Mouse (Mus musculus) midbrain, embryonic 12.5 days (tissue): ENCODE measurements around the gene Unc5c. TPM values are rescaled to one million over a fixed set of nuclear protein-coding genes. Genes with fewer than 3 reads are reported as not detected.

Source experiments
- ATAC-seq: fragments of 200-750 bp; cut with Nextera tagmentation; 2 replicates; pipeline ENCODE4 v1.8.0; 2017; ENCODE audit warnings: low read depth, moderate TSS enrichment, moderate library complexity; ENCODE audit not compliant: low FRiP score
- H3K27ac ChIP-seq: fragments of 300-500 bp; sonication (generic); replicated peaks from 2 replicates; pipeline ENCODE4 v1.5.1; 2016; ENCODE audit warnings: mild to moderate bottlenecking
- H3K27me3 ChIP-seq: fragments of 300-500 bp; sonication (generic); 2 replicates; pipeline ENCODE4 v1.6.1; 2016; ENCODE audit warnings: mild to moderate bottlenecking
- H3K36me3 ChIP-seq: fragments of 300-500 bp; sonication (generic); 2 replicates; pipeline ENCODE4 v1.6.1; 2016
- H3K4me1 ChIP-seq: fragments of 300-500 bp; sonication (generic); 2 replicates; pipeline ENCODE4 v1.6.1; 2016
- H3K4me2 ChIP-seq: fragments of 300-500 bp; sonication (generic); replicated peaks from 2 replicates; pipeline ENCODE4 v1.6.1; 2016; ENCODE audit warnings: mild to moderate bottlenecking, moderate library complexity
- H3K4me3 ChIP-seq: fragments of 300-500 bp; sonication (generic); 2 replicates; pipeline ENCODE4 v1.5.1; 2016; ENCODE audit warnings: mild to moderate bottlenecking
- H3K9ac ChIP-seq: fragments of 300-500 bp; sonication (generic); replicated peaks from 2 replicates; pipeline ENCODE4 v1.6.1; 2016; ENCODE audit warnings: mild to moderate bottlenecking, moderate library complexity
- H3K9me3 ChIP-seq: fragments of 300-500 bp; sonication (generic); 2 replicates; pipeline ENCODE4 v1.6.1; 2016; ENCODE audit warnings: mild to moderate bottlenecking
- WGBS: fragments of 180-500 bp; shearing (Covaris S2); methylation state at CpG from one replicate; pipeline ENCODE4 v1.1.7; 2016; 5-methylcytosine and 5-hydroxymethylcytosine counted together
- polyA plus RNA-seq: library from polyadenylated mRNA; unstranded; fragments of >200 nt; fragmentation: Nextera tagmentation; extraction: Ambion mirVana; gene quantifications from 2 replicates; pipeline ENCODE4 v1.2.1, GENCODE M21; 2016

Gene Unc5c
- polyA plus RNA-seq, 1 experiment from 2014 or later = 12.8 TPM

GRCm38 (mm10) chr3:141616718-141617117, 151.7 kb downstream of the Unc5c start:
- H3K9ac ChIP-seq = no peak overlapping the region
- no peak overlapping the region for H3K27ac ChIP-seq
- 81% methylated on average over 1 of the region's 1 CpGs for WGBS
- H3K36me3 ChIP-seq = no peaks in the 10 kb centered on the region
- no peak overlapping the region for H3K4me2 ChIP-seq
- no peaks in the 10 kb centered on the region for H3K27me3 ChIP-seq
- H3K4me3 ChIP-seq = no peak overlapping the region
- no peaks in the 10 kb centered on the region for H3K4me1 ChIP-seq
- H3K9me3 ChIP-seq = no peaks in the 10 kb centered on the region
- no peak for ATAC-seq

GRCm38 (mm10) chr3:141618675-141619074, 153.7 kb downstream of the Unc5c start:
- Histone ChIP-seq H3K9ac (no peak overlapping the region), H3K4me2 (no peak overlapping the region), H3K27ac (no peak overlapping the region), H3K9me3 (no peaks in the 10 kb centered on the region), H3K27me3 (no peaks in the 10 kb centered on the region), H3K4me1 (no peaks in the 10 kb centered on the region), H3K4me3 (no peak overlapping the region), H3K36me3 (no peaks in the 10 kb centered on the region)
- 61% methylated on average over 1 of the region's 1 CpGs for WGBS
- no peak for ATAC-seq

- Histone ChIP-seq H3K9me3 (no peaks in the 10 kb centered on the region), H3K36me3 (no peaks in the 10 kb centered on the region), H3K27ac (no peak overlapping the region), H3K4me2 (no peak overlapping the region), H3K4me3 (no peak overlapping the region), H3K4me1 (no peaks in the 10 kb centered on the region), H3K9ac (no peak overlapping the region), H3K27me3 (no peaks in the 10 kb centered on the region)
- 89% methylated on average over 1 of the region's 1 CpGs for WGBS
- ATAC-seq = no peak
These were observed 156.5 kb downstream of the Unc5c start for GRCm38 (mm10) chr3:141621496-141621895.

GRCm38 (mm10) chr3:141626935-141627638, 162.1 kb downstream of the Unc5c start:
- Histone ChIP-seq H3K4me2 (no peak overlapping the region), H3K4me3 (no peak overlapping the region), H3K27me3 (no peaks in the 10 kb centered on the region), H3K27ac (no peak overlapping the region), H3K36me3 (no peaks in the 10 kb centered on the region), H3K9me3 (no peaks in the 10 kb centered on the region), H3K4me1 (no peaks in the 10 kb centered on the region), H3K9ac (no peak overlapping the region)
- no peak for ATAC-seq
- 74% methylated on average over 1 of the region's 1 CpGs for WGBS

- no peak overlapping the region for H3K9ac ChIP-seq
- no peak overlapping the region for H3K27ac ChIP-seq
- H3K9me3 ChIP-seq = no peaks in the 10 kb centered on the region
- no peaks in the 10 kb centered on the region for H3K27me3 ChIP-seq
- no peak overlapping the region for H3K4me3 ChIP-seq
- H3K36me3 ChIP-seq = no peaks in the 10 kb centered on the region
- no peaks in the 10 kb centered on the region for H3K4me1 ChIP-seq
- H3K4me2 ChIP-seq = no peak overlapping the region
- 89% methylated on average over 5 of the region's 5 CpGs for WGBS
- no peak for ATAC-seq
These were observed 162.6 kb downstream of the Unc5c start for GRCm38 (mm10) chr3:141627639-141627977.

GRCm38 (mm10) chr3:141629431-141629830, 164.4 kb downstream of the Unc5c start:
- Histone ChIP-seq H3K4me3 (no peak overlapping the region), H3K4me1 (no peaks in the 10 kb centered on the region), H3K9me3 (no peaks in the 10 kb centered on the region), H3K9ac (no peak overlapping the region), H3K4me2 (no peak overlapping the region), H3K27ac (no peak overlapping the region), H3K36me3 (no peaks in the 10 kb centered on the region), H3K27me3 (no peaks in the 10 kb centered on the region)
- ATAC-seq = no peak
- 33% methylated on average over 1 of the region's 1 CpGs for WGBS

GRCm38 (mm10) chr3:141637900-141638299, 172.9 kb downstream of the Unc5c start:
- 65% methylated on average over 1 of the region's 1 CpGs for WGBS

GRCm38 (mm10) chr3:141644264-141644663, 179.2 kb downstream of the Unc5c start:
- no peak overlapping the region for H3K4me3 ChIP-seq
- no peak overlapping the region for H3K9ac ChIP-seq
- no peak overlapping the region for H3K27ac ChIP-seq
- 74% methylated on average over 5 of the region's 5 CpGs for WGBS
- H3K4me1 ChIP-seq = no peaks in the 10 kb centered on the region; the same call in 1 of the 2 replicates
- no peaks in the 10 kb centered on the region for H3K9me3 ChIP-seq
- no peak for ATAC-seq
- H3K27me3 ChIP-seq = no peaks in the 10 kb centered on the region
- H3K36me3 ChIP-seq = no peaks in the 10 kb centered on the region
- H3K4me2 ChIP-seq = no peak overlapping the region

More at GRCm38 (mm10) chr3:141637900-141638299, 172.9 kb downstream of the Unc5c start:
- Histone ChIP-seq H3K27me3 (no peaks in the 10 kb centered on the region), H3K36me3 (no peaks in the 10 kb centered on the region), H3K4me2 (no peak overlapping the region), H3K9ac (no peak overlapping the region), H3K4me1 (peaks cover 4% of the 10 kb centered on the region; the same call in 1 of the 2 replicates), H3K4me3 (no peak overlapping the region), H3K27ac (no peak overlapping the region), H3K9me3 (no peaks in the 10 kb centered on the region)
- no peak for ATAC-seq

GRCm38 (mm10) chr3:141646588-141646987, 181.6 kb downstream of the Unc5c start:
- ATAC-seq = no peak
- 94% methylated on average over 2 of the region's 2 CpGs for WGBS
- H3K27ac ChIP-seq = no peak overlapping the region

GRCm38 (mm10) chr3:141650658-141651057, 185.6 kb downstream of the Unc5c start:
- Histone ChIP-seq H3K36me3 (no peaks in the 10 kb centered on the region), H3K4me2 (no peak overlapping the region), H3K4me3 (no peak overlapping the region), H3K9me3 (no peaks in the 10 kb centered on the region), H3K9ac (no peak overlapping the region), H3K27ac (no peak overlapping the region), H3K4me1 (no peaks in the 10 kb centered on the region), H3K27me3 (no peaks in the 10 kb centered on the region)
- 90% methylated on average over 3 of the region's 3 CpGs for WGBS
- ATAC-seq = no peak

More at GRCm38 (mm10) chr3:141646588-141646987, 181.6 kb downstream of the Unc5c start:
- H3K27me3 ChIP-seq = no peaks in the 10 kb centered on the region
- H3K4me1 ChIP-seq = no peaks in the 10 kb centered on the region
- H3K4me2 ChIP-seq = no peak overlapping the region
- no peaks in the 10 kb centered on the region for H3K9me3 ChIP-seq
- no peaks in the 10 kb centered on the region for H3K36me3 ChIP-seq
- H3K9ac ChIP-seq = no peak overlapping the region
- H3K4me3 ChIP-seq = no peak overlapping the region

- Histone ChIP-seq H3K4me2 (no peak overlapping the region), H3K4me3 (no peak overlapping the region), H3K9me3 (no peaks in the 10 kb centered on the region), H3K9ac (no peak overlapping the region), H3K27me3 (no peaks in the 10 kb centered on the region), H3K4me1 (no peaks in the 10 kb centered on the region), H3K27ac (no peak overlapping the region), H3K36me3 (no peaks in the 10 kb centered on the region)
- 91% methylated on average over 1 of the region's 1 CpGs for WGBS
- no peak for ATAC-seq
These were observed 188.9 kb downstream of the Unc5c start for GRCm38 (mm10) chr3:141653915-141654314.

GRCm38 (mm10) chr3:141659041-141659789, 194.2 kb downstream of the Unc5c start:
- H3K9me3 ChIP-seq = no peaks in the 10 kb centered on the region
- no peak overlapping the region for H3K4me2 ChIP-seq
- no peak overlapping the region for H3K27ac ChIP-seq
- ATAC-seq = no peak
- H3K4me3 ChIP-seq = no peak overlapping the region
- WGBS = 81% methylated on average over 3 of the region's 3 CpGs
- no peaks in the 10 kb centered on the region for H3K4me1 ChIP-seq
- no peaks in the 10 kb centered on the region for H3K36me3 ChIP-seq
- no peaks in the 10 kb centered on the region for H3K27me3 ChIP-seq
- no peak overlapping the region for H3K9ac ChIP-seq
